Mouse (Mus musculus): ENCODE results near the gene Paqr7. TPM values are rescaled to one million over a fixed set of nuclear protein-coding genes. Genes with fewer than 3 reads are reported as not detected.
A peak's percentile ranks its signal among the peaks of the same experiment; 100 is the strongest.

Gene Paqr7
- total and polyA plus RNA-seq, 3 experiments = 0.43 to 2.7 (median 0.89) TPM

DNA sequence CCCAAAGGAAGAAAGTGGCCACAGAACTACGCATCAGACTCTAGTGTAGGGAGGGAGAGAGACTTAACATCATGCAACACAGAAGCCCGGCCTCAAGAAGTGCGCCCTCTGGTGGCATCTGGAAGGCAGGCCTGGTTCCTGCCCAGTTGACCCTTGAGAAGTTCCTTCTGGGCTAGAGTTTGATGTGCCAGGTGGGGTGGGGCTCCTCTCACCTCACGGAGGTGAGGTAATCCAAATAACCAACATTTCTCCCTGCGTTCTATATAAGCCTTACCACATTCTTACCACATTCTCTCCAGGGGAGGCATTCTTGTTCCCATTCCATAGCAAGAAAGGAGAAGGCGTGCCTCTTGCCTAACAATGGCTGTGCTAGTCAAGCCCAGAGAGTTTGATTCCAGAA is 15.6 kb upstream of the Paqr7 start:
- Histone ChIP-seq H3K27ac (ENCODE audit: insufficient read depth, low read depth) (no peak overlapping the region), H3K79me2 (replicated peaks; ENCODE audit: control insufficient read depth, extremely low read depth, insufficient read depth, poor library complexity, severe bottlenecking) (no peaks in the 10 kb centered on the region), H3K4me1 (ENCODE audit: control insufficient read depth in 1 of 2, insufficient read depth in 2 of 2) (peaks cover 7 to 15% of the 10 kb centered on the region in 2 experiments; a peak in 3 of 4 replicates), H3K4me3 (replicated peaks in 1 of 3; ENCODE audit: low read depth in 2 of 3, low read length in 2 of 3, poor library complexity in 1 of 3) (no peak overlapping the region), H3K36me3 (replicated peaks in 1 of 2; ENCODE audit: control insufficient read depth in 1 of 2, insufficient read depth in 1 of 2, low read length in 1 of 2) (no peaks in the 10 kb centered on the region), H3K4me2 (ENCODE audit: insufficient read depth, low read depth, poor library complexity, severe bottlenecking) (no peak overlapping the region), H3K9ac (ENCODE audit: insufficient read depth, low read depth) (no peak overlapping the region), H3K27me3 (replicated peaks) (peaks cover 46% of the 10 kb centered on the region), H3K9me3 (replicated peaks; ENCODE audit: low read length) (no peaks in the 10 kb centered on the region)
- dilution Hi-C loops (cut with MboI; ENCODE audit: extremely low pct_ligation_motif_present, extremely low pct_unique_long_range_greater_than_20kb, low sequenced_read_pairs) (no loop called here), in situ Hi-C loops (cut with MboI; ENCODE audit: low pct_ligation_motif_present, low pct_unique_long_range_greater_than_20kb, low sequenced_read_pairs) (loop anchor here (25.0 kb wide), 1 partner anchor 219 kb away; the partner anchor contains the start of gene Grrp1)
- peak; percentile 70 for DNase-seq (ENCODE audit: extremely low read depth)
- TF ChIP-seq ELF1 (IDR thresholded peaks at IDR 0.05; ENCODE audit: low read depth, low read length) (no peak; the same call in 1 of the 2 replicates), EP300 (IDR thresholded peaks at IDR 0.05; ENCODE audit: low read length) (no peak), CTCF (conservative IDR thresholded peaks at IDR 0.05 in 1 of 2, IDR thresholded peaks at IDR 0.05 in 1 of 2; ENCODE audit: low read depth in 2 of 2, low read length in 2 of 2) (peak; percentile 87 to 89), TCF12 (IDR thresholded peaks at IDR 0.05; ENCODE audit: low read depth, low read length) (no peak), MAZ (IDR thresholded peaks at IDR 0.05; ENCODE audit: low read depth, low read length) (no peak), SMC3 (IDR thresholded peaks at IDR 0.05; ENCODE audit: low read depth, low read length) (peak; percentile 66), RAD21 (IDR thresholded peaks at IDR 0.05; ENCODE audit: low read depth, low read length) (peak; percentile 38)

DNA sequence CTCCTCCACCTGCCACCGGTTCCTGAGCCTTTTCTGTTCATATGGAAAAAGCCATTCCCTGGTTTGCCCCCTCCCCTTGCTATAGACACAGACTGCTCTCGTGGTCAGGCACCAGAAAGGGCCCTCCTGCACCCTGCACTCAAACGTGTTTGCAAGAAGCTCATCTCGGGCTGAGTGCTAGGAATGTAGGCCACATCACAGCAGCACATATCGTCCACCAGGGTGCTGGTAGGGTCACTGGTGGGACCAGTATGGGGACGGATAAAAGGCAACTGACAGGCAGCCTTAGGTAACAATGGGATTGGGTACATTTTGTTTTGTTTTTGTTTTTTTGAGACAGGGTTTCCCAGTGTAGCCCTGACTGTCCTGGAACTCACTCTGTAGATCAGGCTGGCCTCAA is 15.2 kb upstream of the Paqr7 start:
- no peak overlapping the region for H3K27ac ChIP-seq (ENCODE audit: insufficient read depth, low read depth)
- no peak overlapping the region for H3K4me2 ChIP-seq (ENCODE audit: insufficient read depth, low read depth, poor library complexity, severe bottlenecking)
- H3K9ac ChIP-seq (ENCODE audit: insufficient read depth, low read depth) = no peak overlapping the region
- peaks cover 47% of the 10 kb centered on the region for H3K27me3 ChIP-seq (replicated peaks)
- no peaks in the 10 kb centered on the region for H3K9me3 ChIP-seq (replicated peaks; ENCODE audit: low read length)
- H3K4me1 ChIP-seq (ENCODE audit: control insufficient read depth in 1 of 2, insufficient read depth in 2 of 2) = peaks cover 7 to 15% of the 10 kb centered on the region in 2 experiments; a peak in 3 of 4 replicates
- DNase-seq (ENCODE audit: extremely low read depth) = no peak
- dilution Hi-C loops (cut with MboI; ENCODE audit: extremely low pct_ligation_motif_present, extremely low pct_unique_long_range_greater_than_20kb, low sequenced_read_pairs) = no loop called here
- H3K36me3 ChIP-seq (replicated peaks in 1 of 2; ENCODE audit: control insufficient read depth in 1 of 2, insufficient read depth in 1 of 2, low read length in 1 of 2) = no peaks in the 10 kb centered on the region
- TF ChIP-seq EP300 (IDR thresholded peaks at IDR 0.05; ENCODE audit: low read length) = no peak
- no peak for TF ChIP-seq USF1 (IDR thresholded peaks at IDR 0.05; ENCODE audit: low read depth, low read length)
- no peak for TF ChIP-seq JUND (conservative IDR thresholded peaks at IDR 0.05; ENCODE audit: low read depth, low read length)
- TF ChIP-seq PAX5 (IDR thresholded peaks at IDR 0.05; ENCODE audit: low read length) = no peak
- TF ChIP-seq E2F4 (IDR thresholded peaks at IDR 0.05; ENCODE audit: insufficient replicate concordance, low read depth, low read length) = no peak
- no peak for TF ChIP-seq POLR2AphosphoS2 (IDR thresholded peaks at IDR 0.05; ENCODE audit: low read depth, low read length)
- TF ChIP-seq RCOR1 (conservative IDR thresholded peaks at IDR 0.05; ENCODE audit: low read depth, low read length) = no peak
- TF ChIP-seq HCFC1 (IDR thresholded peaks at IDR 0.05; ENCODE audit: low read depth, low read length) = no peak
- TF ChIP-seq ELF1 (IDR thresholded peaks at IDR 0.05; ENCODE audit: low read depth, low read length) = no peak
- TF ChIP-seq ZC3H11A (IDR thresholded peaks at IDR 0.05; ENCODE audit: low read depth, low read length) = no peak
- no peak for TF ChIP-seq UBTF (IDR thresholded peaks at IDR 0.05; ENCODE audit: low read depth, low read length)
- no peak for TF ChIP-seq MAFK (IDR thresholded peaks at IDR 0.05; ENCODE audit: insufficient replicate concordance, low read length)
- TF ChIP-seq SIN3A (IDR thresholded peaks at IDR 0.05; ENCODE audit: low read length) = no peak
- TF ChIP-seq MAZ (IDR thresholded peaks at IDR 0.05; ENCODE audit: low read depth, low read length) = no peak
- TF ChIP-seq MYC (IDR thresholded peaks at IDR 0.05; ENCODE audit: low read depth, low read length) = no peak
- no peak for TF ChIP-seq ETS1 (conservative IDR thresholded peaks at IDR 0.05; ENCODE audit: low read depth, low read length)
- no peak for TF ChIP-seq KAT2A (IDR thresholded peaks at IDR 0.05; ENCODE audit: insufficient replicate concordance, low read length)
- H3K79me2 ChIP-seq (replicated peaks; ENCODE audit: control insufficient read depth, extremely low read depth, insufficient read depth, poor library complexity, severe bottlenecking) = no peaks in the 10 kb centered on the region
- in situ Hi-C loops (cut with MboI; ENCODE audit: low pct_ligation_motif_present, low pct_unique_long_range_greater_than_20kb, low sequenced_read_pairs) = loop anchor here (25.0 kb wide), 1 partner anchor 219 kb away; the partner anchor contains the start of gene Grrp1
- H3K4me3 ChIP-seq (replicated peaks in 1 of 3; ENCODE audit: low read depth in 2 of 3, low read length in 2 of 3, poor library complexity in 1 of 3) = no peak overlapping the region
